Mouse (Mus musculus) gastrocnemius, postnatal 4 days (tissue): Measurements from ENCODE around the gene Arl15. TPM values are rescaled to one million over a fixed set of nuclear protein-coding genes. Genes with fewer than 3 reads are reported as not detected.

ENCODE experiments used
- DNase-seq, 2 experiments: peaks; one replicate each; pipeline ENCODE4 v3.0.0; 2021 to 2022; ENCODE audit warnings: low spot score in 2 of 2, mixed read lengths in 2 of 2
- total RNA-seq, 2 experiments: library from RNA; stranded (reverse); gene quantifications; 2 replicates each; pipeline ENCODE4 v1.2.3; 2021

Gene Arl15
- total RNA-seq, 2 experiments from 2014 or later: 12.3 to 13.2 TPM

- no peak for DNase-seq
Measured at GRCm38 (mm10) chr13:113981461-113982000, 187.2 kb downstream of the Arl15 start.

GRCm38 (mm10) chr13:113983633-113984032 is 189.3 kb downstream of the Arl15 start:
- no peak for DNase-seq

- no peak for DNase-seq
Measured at GRCm38 (mm10) chr13:113984491-113984890, 190.2 kb downstream of the Arl15 start.

- peak; percentile 30 to 47 for DNase-seq
Measured at GRCm38 (mm10) chr13:113986864-113987562, 192.7 kb downstream of the Arl15 start.

- DNase-seq: no peak
Measured at GRCm38 (mm10) chr13:113990247-113990646, 195.9 kb downstream of the Arl15 start.

- no peak for DNase-seq
Measured at GRCm38 (mm10) chr13:113990701-113991100, 196.4 kb downstream of the Arl15 start.

GRCm38 (mm10) chr13:113993066-113993465 is 198.8 kb downstream of the Arl15 start:
- no peak for DNase-seq

- DNase-seq: peak in 1 of 2 experiments; percentile 14
Measured at GRCm38 (mm10) chr13:113994586-113994985, 200.3 kb downstream of the Arl15 start.

GRCm38 (mm10) chr13:113995490-113996236 is 201.4 kb downstream of the Arl15 start:
- DNase-seq: no peak

- no peak for DNase-seq
Measured at GRCm38 (mm10) chr13:113998811-113999210, 204.5 kb downstream of the Arl15 start.

GRCm38 (mm10) chr13:114003463-114003862 is 209.2 kb downstream of the Arl15 start:
- no peak for DNase-seq

GRCm38 (mm10) chr13:114004191-114004590 is 209.9 kb downstream of the Arl15 start:
- DNase-seq: no peak

- DNase-seq: no peak
Measured at GRCm38 (mm10) chr13:114009786-114010185, 215.5 kb downstream of the Arl15 start.

GRCm38 (mm10) chr13:114010521-114010920 is 216.2 kb downstream of the Arl15 start:
- DNase-seq: no peak

- no peak for DNase-seq
Measured at GRCm38 (mm10) chr13:114011019-114011418, 216.7 kb downstream of the Arl15 start.

- no peak for DNase-seq
Measured at GRCm38 (mm10) chr13:114017928-114018327, 223.6 kb downstream of the Arl15 start.

- peak in 1 of 2 experiments; percentile 44 for DNase-seq
Measured at GRCm38 (mm10) chr13:114023541-114023940, 229.2 kb downstream of the Arl15 start.

- no peak for DNase-seq
Measured at GRCm38 (mm10) chr13:114026306-114026705, 232.0 kb downstream of the Arl15 start.

GRCm38 (mm10) chr13:114026751-114027150 is 232.4 kb downstream of the Arl15 start:
- DNase-seq: peak in 1 of 2 experiments; percentile 21

- no peak for DNase-seq
Measured at GRCm38 (mm10) chr13:114048071-114048470, 253.8 kb downstream of the Arl15 start.

- DNase-seq: no peak
Measured at GRCm38 (mm10) chr13:114048688-114049087, 254.4 kb downstream of the Arl15 start.
